Mouse (Mus musculus) kidney, postnatal 0 days (tissue): ENCODE data around the gene Adamtsl3. TPM values are rescaled to one million over a fixed set of nuclear protein-coding genes. Genes with fewer than 3 reads are reported as not detected.

Experiments used
- ATAC-seq: fragments of 200-750 bp; cut with Nextera tagmentation; replicated peaks from 2 replicates; pipeline ENCODE4 v1.8.0; 2017; ENCODE audit warnings: low read depth, moderate number of reproducible peaks, moderate TSS enrichment, moderate library complexity; ENCODE audit not compliant: low FRiP score
- DNase-seq: peaks from one replicate; pipeline ENCODE4 v3.0.0-alpha.2; 2016; ENCODE audit warnings: low spot score
- H3K27ac ChIP-seq: fragments of 300-500 bp; sonication (generic); 2 replicates; pipeline ENCODE4 v1.5.1; 2014; ENCODE audit warnings: mild to moderate bottlenecking
- H3K27me3 ChIP-seq: fragments of 300-500 bp; sonication (generic); 2 replicates; pipeline ENCODE4 v1.6.1; 2014; ENCODE audit warnings: low read length, mixed read lengths; ENCODE audit not compliant: insufficient read depth
- H3K36me3 ChIP-seq: fragments of 300-500 bp; sonication (generic); 2 replicates; pipeline ENCODE4 v1.6.1; 2014; ENCODE audit warnings: low read length, mixed read lengths; ENCODE audit not compliant: insufficient read depth
- H3K4me1 ChIP-seq: fragments of 300-500 bp; sonication (generic); replicated peaks from 2 replicates; pipeline ENCODE4 v1.6.1; 2014; ENCODE audit warnings: antibody characterized with exemption, low read length, mixed read lengths; ENCODE audit not compliant: insufficient read depth
- H3K4me2 ChIP-seq: fragments of 300-500 bp; sonication (generic); 2 replicates; pipeline ENCODE4 v1.6.1; 2014; ENCODE audit warnings: mild to moderate bottlenecking, low read length, moderate library complexity, mixed read lengths
- H3K4me3 ChIP-seq: fragments of 300-500 bp; sonication (generic); replicated peaks from 2 replicates; pipeline ENCODE4 v1.5.1; 2014; ENCODE audit warnings: low read depth, low read length
- H3K9ac ChIP-seq: fragments of 300-500 bp; sonication (generic); 2 replicates; pipeline ENCODE4 v1.6.1; 2014; ENCODE audit warnings: low read depth, low read length
- H3K9me3 ChIP-seq: fragments of 300-500 bp; sonication (generic); replicated peaks from 2 replicates; pipeline ENCODE4 v1.6.1; 2016; ENCODE audit warnings: low read length, inconsistent platforms, mixed read lengths
- CTCF ChIP-seq: IDR thresholded peaks from 2 replicates; pipeline ENCODE4 v1.5.1; 2016; ENCODE audit warnings: antibody characterized with exemption, low read depth, mild to moderate bottlenecking, moderate library complexity
- WGBS: fragments of 180-500 bp; shearing (Covaris S2); extraction: QIAGEN DNeasy Blood & Tissue Kit; methylation state at CpG from one replicate; pipeline ENCODE4 v1.1.7; 2014; 5-methylcytosine and 5-hydroxymethylcytosine counted together
- polyA plus RNA-seq: library from polyadenylated mRNA; unstranded; fragments of >200 nt; fragmentation: Nextera tagmentation; extraction: Ambion mirVana; gene quantifications from 2 replicates; pipeline ENCODE4 v1.2.1, GENCODE M21; 2015

Gene Adamtsl3
- polyA plus RNA-seq, 1 experiment from 2014 or later, result 0.47 TPM

DNA sequence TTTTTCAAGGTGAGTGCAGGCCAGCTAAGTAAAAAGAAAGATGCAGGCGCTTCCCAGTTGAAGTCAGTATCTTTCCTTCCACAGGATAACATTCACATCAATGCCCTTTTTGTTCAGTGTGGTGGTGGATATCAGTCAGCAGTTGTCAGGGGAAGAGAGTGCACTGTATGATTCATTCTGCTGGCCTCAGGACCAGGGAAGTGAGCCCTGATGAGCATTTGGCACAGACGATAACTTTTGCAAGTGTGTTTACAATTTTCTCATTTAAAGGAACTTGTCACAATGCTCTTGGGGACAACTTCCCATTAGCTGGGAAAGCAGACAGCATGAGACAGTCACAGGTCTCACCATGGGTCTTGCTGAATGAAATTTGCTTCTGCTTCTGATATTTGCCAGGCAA, 122.9 kb downstream of the Adamtsl3 start:
- DNase-seq, result no peak
- H3K9ac ChIP-seq, result no peak overlapping the region
- H3K4me2 ChIP-seq, result no peak overlapping the region
- no peaks in the 10 kb centered on the region for H3K9me3 ChIP-seq
- WGBS, result 80% methylated on average over 2 of the region's 2 CpGs
- no peak overlapping the region for H3K27ac ChIP-seq
- no peaks in the 10 kb centered on the region for H3K27me3 ChIP-seq
- H3K4me3 ChIP-seq, result no peak overlapping the region
- TF ChIP-seq CTCF, result no peak
- ATAC-seq, result no peak
- H3K4me1 ChIP-seq, result no peaks in the 10 kb centered on the region
- no peaks in the 10 kb centered on the region for H3K36me3 ChIP-seq

DNA sequence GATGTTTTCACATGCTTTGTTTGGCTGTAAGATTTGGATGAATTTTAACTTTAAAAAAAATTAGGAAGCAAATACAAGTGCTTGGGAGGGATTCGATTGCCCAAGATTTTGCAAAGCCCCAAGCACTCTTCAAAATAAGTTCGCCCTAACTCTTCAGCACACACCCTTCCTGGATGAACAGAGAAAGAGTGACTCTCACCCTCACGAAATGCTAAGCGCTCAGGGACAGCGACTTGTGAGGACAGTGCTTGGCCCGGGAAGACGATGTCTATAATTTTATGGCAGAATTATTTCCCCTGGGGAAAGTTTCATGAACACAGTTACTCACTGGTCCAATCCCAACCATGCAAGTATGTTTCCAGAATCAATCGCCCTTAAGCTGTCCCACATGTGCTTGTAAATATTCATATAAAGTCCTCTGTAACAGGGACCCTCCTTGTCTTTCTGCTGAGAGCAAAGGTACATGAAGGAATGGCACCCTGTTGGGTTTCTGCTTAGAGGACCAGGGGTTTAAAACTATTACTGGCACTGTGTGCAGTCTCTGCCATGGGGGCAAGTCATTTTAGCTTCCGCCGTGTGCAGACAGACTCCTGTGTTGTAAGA, 127.5 kb downstream of the Adamtsl3 start:
- H3K27ac ChIP-seq, result no peak overlapping the region
- no peak for DNase-seq
- ATAC-seq, result no peak
- WGBS, result 86% methylated on average over 10 of the region's 10 CpGs
- H3K4me3 ChIP-seq, result no peak overlapping the region
- H3K36me3 ChIP-seq, result no peaks in the 10 kb centered on the region
- no peaks in the 10 kb centered on the region for H3K4me1 ChIP-seq
- H3K4me2 ChIP-seq, result no peak overlapping the region
- no peak for TF ChIP-seq CTCF
- no peak overlapping the region for H3K9ac ChIP-seq
- no peaks in the 10 kb centered on the region for H3K27me3 ChIP-seq
- no peaks in the 10 kb centered on the region for H3K9me3 ChIP-seq

DNA sequence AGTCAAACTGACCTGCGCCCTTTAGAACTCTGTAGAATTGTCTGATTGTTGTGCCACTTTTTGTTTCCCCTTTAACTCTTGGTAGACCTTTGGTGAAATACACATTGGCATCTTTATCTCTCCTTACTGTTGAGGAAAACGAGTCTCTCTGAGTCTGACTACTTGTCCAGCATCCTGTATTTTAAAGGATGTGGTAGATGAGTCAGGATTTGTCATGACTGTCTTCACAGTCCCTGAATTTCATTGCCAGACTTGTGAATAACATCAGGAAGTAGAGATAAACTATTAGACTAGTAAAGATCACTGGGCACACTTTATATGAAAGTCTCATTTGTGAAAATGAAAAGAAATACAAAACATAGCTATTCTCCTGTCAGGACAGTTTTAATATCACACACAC, 128.9 kb downstream of the Adamtsl3 start:
- no peak overlapping the region for H3K9ac ChIP-seq
- DNase-seq (no peak), ATAC-seq (no peak)
- no peak overlapping the region for H3K4me3 ChIP-seq
- no peaks in the 10 kb centered on the region for H3K27me3 ChIP-seq
- no peak overlapping the region for H3K27ac ChIP-seq
- WGBS, result 69% methylated on average over 2 of the region's 2 CpGs
- no peaks in the 10 kb centered on the region for H3K4me1 ChIP-seq
- no peaks in the 10 kb centered on the region for H3K36me3 ChIP-seq
- TF ChIP-seq CTCF, result no peak
- H3K4me2 ChIP-seq, result no peak overlapping the region
- H3K9me3 ChIP-seq, result no peaks in the 10 kb centered on the region

DNA sequence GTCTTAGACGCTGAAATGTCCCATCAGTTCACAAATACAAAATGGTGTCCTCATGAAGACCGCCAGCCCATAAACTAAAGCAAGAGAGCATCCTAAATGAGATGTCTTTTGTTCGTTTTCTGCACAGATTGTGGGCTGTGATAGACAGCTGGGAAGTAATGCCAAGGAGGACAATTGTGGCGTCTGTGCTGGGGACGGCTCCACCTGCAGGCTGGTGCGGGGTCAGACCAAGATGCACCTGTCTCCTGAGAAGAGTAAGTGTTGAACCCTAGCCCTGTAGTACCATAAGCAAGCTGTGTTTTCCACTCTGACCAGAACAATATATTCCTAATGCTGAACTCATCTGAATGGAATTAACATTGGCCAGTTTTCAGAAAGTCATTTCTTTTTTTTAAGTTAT, 129.9 kb downstream of the Adamtsl3 start:
- DNase-seq, result no peak
- H3K9ac ChIP-seq, result no peak overlapping the region
- no peaks in the 10 kb centered on the region for H3K9me3 ChIP-seq
- no peaks in the 10 kb centered on the region for H3K36me3 ChIP-seq
- no peak overlapping the region for H3K27ac ChIP-seq
- H3K4me1 ChIP-seq, result no peaks in the 10 kb centered on the region
- WGBS, result 69% methylated on average over 6 of the region's 6 CpGs
- H3K4me3 ChIP-seq, result no peak overlapping the region
- no peak overlapping the region for H3K4me2 ChIP-seq
- TF ChIP-seq CTCF, result 0 out of 2 replicates have a peak, but pooled peaks have one; percentile 10
- ATAC-seq, result no peak
- no peaks in the 10 kb centered on the region for H3K27me3 ChIP-seq

DNA sequence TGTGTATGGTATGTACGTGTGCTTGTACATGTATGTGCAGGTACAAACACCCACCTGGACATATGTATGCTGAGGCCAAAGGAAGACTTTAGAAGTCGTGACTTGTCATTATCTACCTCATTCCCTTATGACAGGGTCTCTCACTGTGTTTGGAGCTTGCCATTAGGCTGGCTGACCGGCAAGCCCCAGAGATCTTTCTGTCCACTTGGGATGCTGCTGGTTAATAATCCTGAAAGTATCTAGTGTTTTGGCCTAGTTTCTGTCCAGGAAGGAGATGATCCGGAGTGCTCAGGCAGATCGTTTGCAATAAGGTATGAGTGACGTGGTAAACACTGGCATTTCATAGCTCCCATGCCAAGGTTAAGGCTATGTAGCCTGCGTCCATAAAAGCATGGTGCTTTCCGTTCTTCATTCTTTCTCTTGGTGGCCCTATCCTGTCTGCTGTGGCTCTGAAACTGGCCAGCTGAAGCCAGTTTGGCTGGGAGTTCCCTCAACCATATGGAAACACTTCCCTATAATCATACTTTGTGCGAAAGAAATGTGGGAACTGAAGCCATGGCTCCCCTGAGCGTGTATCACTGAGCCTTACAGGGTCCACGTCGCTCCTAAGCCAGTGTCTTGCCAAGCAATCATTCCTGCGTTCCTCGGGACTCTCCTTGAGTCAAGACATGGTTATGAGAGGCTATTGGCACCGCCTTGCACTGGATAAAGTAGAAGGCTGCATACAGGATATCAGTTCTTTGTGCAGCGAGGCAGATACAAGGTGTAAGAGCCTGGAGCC, 141.1 kb downstream of the Adamtsl3 start:
- no peak overlapping the region for H3K4me2 ChIP-seq
- DNase-seq, result no peak
- H3K36me3 ChIP-seq, result no peaks in the 10 kb centered on the region
- H3K27ac ChIP-seq, result no peak overlapping the region
- no peaks in the 10 kb centered on the region for H3K4me1 ChIP-seq
- no peaks in the 10 kb centered on the region for H3K27me3 ChIP-seq
- H3K9me3 ChIP-seq, result no peaks in the 10 kb centered on the region
- no peak overlapping the region for H3K9ac ChIP-seq
- ATAC-seq, result no peak
- 80% methylated on average over 16 of the region's 16 CpGs for WGBS
- TF ChIP-seq CTCF, result no peak
- H3K4me3 ChIP-seq, result no peak overlapping the region

DNA sequence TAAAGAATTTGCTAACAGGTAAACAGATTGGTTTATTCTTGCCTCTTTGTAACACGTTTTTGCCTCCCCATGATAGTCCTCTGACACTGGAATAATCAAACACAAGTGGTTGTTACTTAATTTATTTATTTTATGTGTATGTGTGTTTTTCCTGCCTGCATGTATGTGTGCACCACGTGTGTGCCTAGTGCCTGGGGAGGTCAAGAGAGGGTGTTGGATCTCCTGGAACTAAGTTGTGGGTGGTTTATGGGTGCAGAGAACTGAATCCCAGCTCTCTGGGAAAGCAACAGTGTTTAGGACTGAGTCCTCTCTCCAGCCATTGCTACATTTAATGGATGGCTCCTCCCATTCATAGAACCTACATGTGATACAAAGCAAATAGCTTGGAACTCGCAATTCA, 143.0 kb downstream of the Adamtsl3 start:
- H3K36me3 ChIP-seq, result no peaks in the 10 kb centered on the region

More for the DNA sequence above, 143.0 kb downstream of the Adamtsl3 start:
- Histone ChIP-seq H3K4me2 (no peak overlapping the region), H3K9me3 (no peaks in the 10 kb centered on the region), H3K27ac (no peak overlapping the region), H3K4me1 (no peaks in the 10 kb centered on the region), H3K9ac (no peak overlapping the region), H3K27me3 (no peaks in the 10 kb centered on the region), H3K4me3 (no peak overlapping the region)
- ATAC-seq (no peak), DNase-seq (no peak)
- no peak for TF ChIP-seq CTCF
- WGBS, result 77% methylated on average over 3 of the region's 3 CpGs
